Mouse (Mus musculus) CH12.LX (cell line): ENCODE results near the gene Agmo.

ENCODE experiments used
- CTCF ChIP-seq, 2 experiments: IDR thresholded peaks in 1 of 2; conservative IDR thresholded peaks in 1 of 2; 2 replicates each; pipeline ENCODE4 v1.5.1; 2011 to 2012; ENCODE audit warnings: low read depth in 2 of 2, low read length in 2 of 2, improper control_type of control experiment in 1 of 2, inconsistent platforms in 1 of 2, mild to moderate bottlenecking in 1 of 2, moderate library complexity in 1 of 2
- MXI1 ChIP-seq: IDR thresholded peaks from 2 replicates; pipeline ENCODE4 v1.6.1; 2011; ENCODE audit warnings: mild to moderate bottlenecking, low read depth, low read length, improper control_type of control experiment
- MYC ChIP-seq: IDR thresholded peaks from 2 replicates; pipeline ENCODE4 v1.6.1; 2011; ENCODE audit warnings: low read depth, mild to moderate bottlenecking, improper control_type of control experiment, low read length
- POLR2A ChIP-seq: IDR thresholded peaks from 2 replicates; pipeline ENCODE4 v1.6.1; 2011; ENCODE audit warnings: low read depth, mild to moderate bottlenecking, improper control_type of control experiment, low read length
- RCOR1 ChIP-seq: conservative IDR thresholded peaks from 2 replicates; pipeline ENCODE4 v1.6.1; 2012; ENCODE audit warnings: low read depth, mild to moderate bottlenecking, inconsistent platforms, low read length, improper control_type of control experiment
- TCF12 ChIP-seq: IDR thresholded peaks from 2 replicates; pipeline ENCODE4 v1.6.1; 2014; ENCODE audit warnings: low read depth, mild to moderate bottlenecking, inconsistent platforms, low read length, improper control_type of control experiment
- UBTF ChIP-seq: IDR thresholded peaks from 2 replicates; pipeline ENCODE4 v1.6.1; 2012; ENCODE audit warnings: low read depth, mild to moderate bottlenecking, inconsistent platforms, low read length, improper control_type of control experiment, moderate library complexity

- no peak for TF ChIP-seq CTCF (conservative IDR thresholded peaks at IDR 0.05 in 1 of 2, IDR thresholded peaks at IDR 0.05 in 1 of 2; ENCODE audit: low read depth in 2 of 2, low read length in 2 of 2)
- no peak for TF ChIP-seq UBTF
- no peak for TF ChIP-seq POLR2A
- TF ChIP-seq MXI1: no peak
- no peak for TF ChIP-seq TCF12
- TF ChIP-seq RCOR1: no peak
- TF ChIP-seq MYC: no peak
These were observed 18.5 kb downstream of the Agmo start for GRCm38 (mm10) chr12:37259771-37260528.
